Mouse (Mus musculus): ENCODE data around the gene Asb18. TPM values are rescaled to one million over a fixed set of nuclear protein-coding genes. Genes with fewer than 3 reads are reported as not detected.

The Asb18 gene
- not detected for total RNA-seq (2023)

DNA sequence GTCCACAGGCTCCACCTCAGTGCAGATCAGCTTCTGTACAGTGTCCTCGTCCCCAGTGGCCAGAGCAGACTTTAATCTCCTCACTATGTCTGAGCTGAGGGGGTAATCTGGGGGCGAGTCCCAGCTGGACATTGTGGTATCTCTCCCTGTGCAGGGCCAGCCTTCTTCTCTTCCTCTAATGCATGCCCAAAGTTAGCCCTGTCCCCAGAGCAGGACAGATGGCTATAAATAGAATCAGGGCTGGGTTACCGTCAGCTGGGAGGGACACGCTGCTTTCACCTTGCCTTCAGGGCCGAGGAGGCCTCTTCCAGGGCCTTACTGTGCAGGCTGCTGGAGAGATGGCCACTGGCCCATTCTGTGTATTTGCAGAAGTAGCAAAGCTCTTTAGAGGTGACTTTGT is at the start of gene Asb18:
TSS of gene Asb18 (minus strand) at position 221 of the 400 bp plus-strand sequence.

DNA sequence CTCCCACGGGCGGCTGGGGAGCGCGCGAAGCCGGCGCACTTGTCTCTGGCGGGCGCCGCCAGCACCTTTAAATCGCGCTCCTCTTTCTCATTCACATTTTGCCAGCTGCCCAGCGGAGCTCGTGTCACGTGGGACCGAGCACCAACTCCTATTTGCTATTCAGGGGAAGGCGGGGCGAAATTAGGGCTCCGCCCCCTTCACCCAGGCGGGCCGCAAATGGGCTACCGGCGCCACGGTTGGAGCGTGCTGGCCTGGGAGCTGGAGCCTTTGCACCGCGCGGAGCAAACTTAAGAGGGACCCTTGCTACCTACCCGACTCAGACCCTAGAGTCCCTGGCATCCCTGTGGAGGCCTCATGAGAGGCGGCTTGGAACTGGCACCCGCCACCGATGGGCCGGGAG is 83.3 kb downstream of the Asb18 start, which contains the start of gene Gbx2:
TSS of gene Gbx2 (minus strand) at position 60 of the 400 bp plus-strand sequence.

Other genes with a start within 250 kb of the Asb18 start
- not detected for gene Gbx2, start 83.5 kb downstream of the Asb18 start, total RNA-seq (2023)
- gene Iqca, start 138.7 kb upstream of the Asb18 start, total RNA-seq (2023): not detected
- gene Ackr3, start 189.3 kb upstream of the Asb18 start, total RNA-seq (2023): under 1 TPM; 0.11 TPM

Data from neutrophil, adult 59 days (primary cell).